Mouse (Mus musculus) neural tube, embryonic 15.5 days (tissue): ENCODE results near the gene Yipf1. TPM values are rescaled to one million over a fixed set of nuclear protein-coding genes. Genes with fewer than 3 reads are reported as not detected.
"Not testable (repeated sequence)": the region's sequence is repeated elsewhere in the genome, so short reads cannot be mapped to it uniquely, and the experiment has no call there.

Experiments
- ATAC-seq: fragments of 200-750 bp; cut with Nextera tagmentation; 2 replicates; pipeline ENCODE4 v1.8.0; 2017; ENCODE audit warnings: mild to moderate bottlenecking, moderate TSS enrichment, moderate library complexity; ENCODE audit not compliant: low FRiP score
- H3K27ac ChIP-seq: fragments of 300-500 bp; sonication (generic); replicated peaks from 2 replicates; pipeline ENCODE4 v1.5.1; 2015; ENCODE audit warnings: mild to moderate bottlenecking, inconsistent platforms
- H3K27me3 ChIP-seq: fragments of 300-500 bp; sonication (generic); replicated peaks from 2 replicates; pipeline ENCODE4 v1.6.1; 2015; ENCODE audit warnings: inconsistent platforms
- H3K36me3 ChIP-seq: fragments of 300-500 bp; sonication (generic); 2 replicates; pipeline ENCODE4 v1.6.1; 2015; ENCODE audit warnings: inconsistent platforms
- H3K4me1 ChIP-seq: fragments of 300-500 bp; sonication (generic); 2 replicates; pipeline ENCODE4 v1.6.1; 2015; ENCODE audit warnings: inconsistent platforms
- H3K4me2 ChIP-seq: fragments of 300-500 bp; sonication (generic); 2 replicates; pipeline ENCODE4 v1.6.1; 2015; ENCODE audit warnings: inconsistent platforms, mild to moderate bottlenecking, moderate library complexity
- H3K4me3 ChIP-seq: fragments of 300-500 bp; sonication (generic); replicated peaks from 2 replicates; pipeline ENCODE4 v1.5.1; 2015; ENCODE audit warnings: mild to moderate bottlenecking, inconsistent platforms
- H3K9ac ChIP-seq: fragments of 300-500 bp; sonication (generic); replicated peaks from 2 replicates; pipeline ENCODE4 v1.6.1; 2015; ENCODE audit warnings: mild to moderate bottlenecking, inconsistent platforms
- H3K9me3 ChIP-seq: fragments of 300-500 bp; sonication (generic); replicated peaks from 2 replicates; pipeline ENCODE4 v1.6.1; 2016; ENCODE audit warnings: inconsistent platforms
- WGBS: fragments of 180-500 bp; shearing (Covaris S2); methylation state at CpG from one replicate; pipeline ENCODE4 v1.1.7; 2015; ENCODE audit warnings: mixed read lengths; 5-methylcytosine and 5-hydroxymethylcytosine counted together
- polyA plus RNA-seq: library from polyadenylated mRNA; unstranded; fragments of >200 nt; fragmentation: Nextera tagmentation; extraction: Ambion mirVana; gene quantifications from 2 replicates; pipeline ENCODE4 v1.2.1, GENCODE M21; 2015

The Yipf1 gene
- polyA plus RNA-seq, 1 experiment from 2014 or later = 73.1 TPM

DNA sequence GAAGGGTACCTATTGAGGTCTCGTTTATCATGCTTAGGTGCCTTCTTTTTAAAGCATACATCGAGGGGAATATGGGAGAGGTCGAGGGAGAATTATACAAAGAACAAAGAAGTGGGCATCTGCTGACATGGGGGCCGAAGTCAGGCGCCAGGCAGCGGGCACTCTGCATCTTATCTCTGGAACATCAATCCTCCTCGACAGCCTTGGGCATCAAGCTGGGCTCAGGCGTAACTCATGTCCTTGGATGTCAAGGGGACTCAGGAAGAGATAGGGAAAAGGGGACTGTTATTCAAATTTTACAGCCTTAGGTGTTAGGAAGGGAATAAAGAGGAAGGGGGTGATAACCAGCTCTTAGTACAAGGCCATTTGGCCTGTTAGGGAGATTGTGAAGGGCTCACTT is 43.0 kb downstream of the Yipf1 start:
- H3K4me3 ChIP-seq = not testable (repeated sequence)

DNA sequence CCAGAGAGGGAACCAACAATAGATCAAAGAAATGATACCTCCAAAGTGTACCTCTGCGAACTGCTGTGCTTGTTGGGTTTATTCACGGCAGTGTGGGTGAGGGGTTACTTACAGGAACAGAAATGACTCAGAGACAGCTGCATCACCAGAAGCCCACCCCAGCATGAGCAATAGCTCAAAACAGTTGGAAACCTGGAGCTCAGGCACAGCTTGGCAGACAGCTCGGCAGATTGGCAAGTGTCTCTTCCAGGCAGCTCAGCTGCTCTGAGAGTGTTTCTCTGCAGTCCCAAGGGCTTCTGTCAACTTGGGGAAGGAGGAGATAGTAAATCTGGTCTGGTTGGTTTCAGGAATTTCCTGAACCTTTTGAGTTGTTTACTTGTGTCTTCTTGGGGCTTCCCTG is 44.3 kb downstream of the Yipf1 start:
- Histone ChIP-seq H3K4me2 (no peak overlapping the region), H3K9ac (no peak overlapping the region), H3K27ac (no peak overlapping the region), H3K4me1 (peaks cover 14% of the 10 kb centered on the region), H3K36me3 (no peaks in the 10 kb centered on the region; the same call in 1 of the 2 replicates), H3K9me3 (no peaks in the 10 kb centered on the region), H3K4me3 (no peak overlapping the region), H3K27me3 (no peaks in the 10 kb centered on the region)
- WGBS = 85% methylated on average over 3 of the region's 3 CpGs
- ATAC-seq = no peak

More for the DNA sequence above, 43.0 kb downstream of the Yipf1 start:
- H3K27ac ChIP-seq, ATAC-seq, H3K4me2 ChIP-seq, H3K9ac ChIP-seq, H3K9me3 ChIP-seq, H3K36me3 ChIP-seq, H3K27me3 ChIP-seq: not testable (repeated sequence)
- WGBS = 39% methylated on average over 8 of the region's 8 CpGs
- peaks cover 14% of the 10 kb centered on the region for H3K4me1 ChIP-seq

DNA sequence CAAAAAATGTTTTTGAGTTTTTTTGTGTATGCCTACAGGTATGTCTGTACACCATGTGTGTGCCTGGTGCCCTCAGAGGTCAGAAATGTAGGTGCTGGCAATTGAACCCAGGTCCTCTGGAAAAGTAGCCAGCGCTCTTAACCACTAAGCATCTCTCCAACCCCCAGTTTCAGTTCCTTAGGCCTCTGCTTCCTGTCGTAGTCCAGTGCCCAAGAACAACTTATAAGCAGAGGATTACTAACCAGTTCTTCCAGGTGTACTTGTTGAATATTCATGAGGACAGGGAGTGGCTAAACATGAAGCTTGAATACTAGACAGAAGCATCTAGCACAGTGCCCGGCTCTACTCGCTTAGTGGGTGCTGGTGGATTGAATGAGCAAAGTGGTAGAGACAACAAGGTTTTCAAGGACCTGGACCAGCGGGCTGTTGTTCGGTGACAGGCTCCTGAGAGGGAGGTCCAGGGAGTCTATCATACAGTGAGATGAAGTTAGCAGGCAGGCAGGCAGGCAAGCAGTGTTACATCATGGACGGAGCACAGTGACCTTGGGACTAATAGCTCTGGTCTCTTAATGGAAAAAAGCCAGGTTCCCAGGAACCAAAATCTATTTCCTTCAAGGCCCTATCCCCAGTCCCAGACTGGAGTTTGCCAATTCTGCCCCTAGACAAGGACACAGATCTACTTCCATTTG is 46.4 kb downstream of the Yipf1 start:
- Histone ChIP-seq H3K36me3 (no peaks in the 10 kb centered on the region; the same call in 1 of the 2 replicates), H3K9me3 (no peaks in the 10 kb centered on the region), H3K4me1 (no peaks in the 10 kb centered on the region), H3K27ac (no peak overlapping the region), H3K4me3 (no peak overlapping the region), H3K4me2 (no peak overlapping the region), H3K27me3 (no peaks in the 10 kb centered on the region), H3K9ac (no peak overlapping the region)
- ATAC-seq = no peak
- WGBS = 87% methylated on average over 7 of the region's 7 CpGs

DNA sequence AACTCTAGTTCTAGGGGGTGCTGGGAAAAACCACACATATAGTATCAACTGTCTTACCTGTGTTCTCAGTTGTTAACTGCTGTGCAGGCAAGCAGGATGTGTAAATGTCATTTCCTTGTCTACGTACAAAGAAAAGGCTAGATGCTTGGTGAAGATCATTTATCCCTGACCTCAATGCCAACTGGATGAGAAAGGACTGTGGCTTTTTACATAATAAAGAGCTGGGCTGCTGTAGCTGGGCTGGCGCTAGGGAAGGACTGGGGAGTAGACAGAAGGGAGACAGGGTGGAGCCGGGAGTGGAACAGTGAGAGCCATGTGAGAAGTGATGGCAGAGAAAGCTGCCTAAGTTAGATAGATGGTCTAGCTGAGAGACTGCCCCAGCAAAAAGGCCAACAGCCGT is 48.6 kb downstream of the Yipf1 start:
- no peak overlapping the region for H3K9ac ChIP-seq
- no peaks in the 10 kb centered on the region for H3K4me1 ChIP-seq
- H3K27me3 ChIP-seq = no peaks in the 10 kb centered on the region
- no peaks in the 10 kb centered on the region for H3K9me3 ChIP-seq
- H3K4me2 ChIP-seq = no peak overlapping the region
- no peaks in the 10 kb centered on the region; the same call in 1 of the 2 replicates for H3K36me3 ChIP-seq
- 37% methylated on average over 4 of the region's 4 CpGs for whole genome bisulfite sequencing
- no peak for ATAC-seq
- H3K27ac ChIP-seq = no peak overlapping the region
- no peak overlapping the region for H3K4me3 ChIP-seq

DNA sequence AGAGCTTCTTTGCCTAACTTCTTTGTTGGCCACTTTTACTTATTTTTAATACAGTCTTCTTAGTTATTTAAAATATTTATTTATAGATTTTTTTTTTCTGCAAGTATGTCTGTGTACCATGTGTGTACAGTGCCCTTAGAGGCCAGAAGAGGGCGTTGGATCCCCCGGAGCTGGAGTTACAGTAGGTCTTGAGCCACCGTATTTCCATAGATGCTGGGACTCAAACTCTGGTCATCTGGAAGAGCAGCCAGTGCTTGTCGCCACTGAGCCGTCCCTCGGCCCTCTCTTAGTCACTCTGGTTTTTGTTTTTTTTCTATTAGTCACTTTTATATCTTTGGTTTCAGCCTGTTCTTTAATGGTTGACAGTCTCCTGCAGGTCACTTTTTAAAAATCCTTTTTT is 49.4 kb downstream of the Yipf1 start:
- no peak overlapping the region for H3K4me3 ChIP-seq
- ATAC-seq = no peak
- 82% methylated on average over 6 of the region's 6 CpGs for WGBS

DNA sequence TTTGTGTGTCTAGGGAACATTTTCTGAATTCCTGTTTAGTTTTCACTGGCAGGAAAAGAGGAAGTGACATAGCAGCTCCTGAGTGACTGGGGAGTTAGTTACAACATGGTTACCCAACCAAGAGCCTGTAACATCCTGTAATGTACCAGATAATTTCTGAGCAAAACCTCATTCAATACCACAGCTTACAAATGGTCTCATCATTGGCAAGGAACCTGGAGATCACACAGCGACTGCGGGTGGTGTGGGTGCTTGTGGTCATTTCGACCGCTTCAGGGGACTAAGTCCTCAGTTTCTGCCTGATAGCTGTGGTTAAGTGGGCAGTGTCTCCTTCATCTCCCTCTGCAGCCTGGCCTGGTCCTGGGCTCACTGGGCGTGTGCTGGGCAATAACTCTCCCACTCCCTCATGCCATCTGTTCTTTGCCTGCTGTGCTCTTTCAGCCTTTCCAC is 50.1 kb downstream of the Yipf1 start:
- Histone ChIP-seq H3K9me3 (no peaks in the 10 kb centered on the region), H3K4me2 (no peak overlapping the region), H3K36me3 (no peaks in the 10 kb centered on the region; the same call in 1 of the 2 replicates), H3K4me1 (peaks cover 7% of the 10 kb centered on the region), H3K9ac (no peak overlapping the region), H3K27me3 (no peaks in the 10 kb centered on the region), H3K27ac (no peak overlapping the region), H3K4me3 (no peak overlapping the region)
- ATAC-seq = no peak
- WGBS = 85% methylated on average over 5 of the region's 5 CpGs

More for the DNA sequence above, 49.4 kb downstream of the Yipf1 start:
- Histone ChIP-seq H3K36me3 (no peaks in the 10 kb centered on the region; the same call in 1 of the 2 replicates), H3K9ac (no peak overlapping the region), H3K9me3 (no peaks in the 10 kb centered on the region), H3K27me3 (no peaks in the 10 kb centered on the region), H3K4me2 (no peak overlapping the region), H3K4me1 (peaks cover 4% of the 10 kb centered on the region), H3K27ac (no peak overlapping the region)

DNA sequence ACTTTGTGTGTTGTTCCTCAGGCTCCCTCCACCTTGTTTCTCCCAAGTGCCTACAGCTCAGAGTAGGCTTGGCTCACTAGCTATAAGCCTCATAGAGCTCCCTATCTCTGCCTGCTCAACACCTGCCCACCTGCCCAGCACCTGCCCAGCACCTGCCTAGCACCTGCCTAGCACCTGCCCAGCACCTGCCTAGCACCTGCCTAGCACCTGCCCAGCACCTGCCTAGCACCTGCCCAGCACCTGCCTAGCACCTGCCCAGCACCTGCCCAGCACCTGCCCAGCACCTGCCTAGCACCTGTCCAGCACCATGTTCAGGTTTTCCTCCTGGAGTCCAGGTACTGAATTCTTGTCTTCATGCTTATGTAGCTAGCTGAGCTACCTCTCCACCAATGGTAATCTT is 52.2 kb downstream of the Yipf1 start:
- not testable (repeated sequence) for ATAC-seq

DNA sequence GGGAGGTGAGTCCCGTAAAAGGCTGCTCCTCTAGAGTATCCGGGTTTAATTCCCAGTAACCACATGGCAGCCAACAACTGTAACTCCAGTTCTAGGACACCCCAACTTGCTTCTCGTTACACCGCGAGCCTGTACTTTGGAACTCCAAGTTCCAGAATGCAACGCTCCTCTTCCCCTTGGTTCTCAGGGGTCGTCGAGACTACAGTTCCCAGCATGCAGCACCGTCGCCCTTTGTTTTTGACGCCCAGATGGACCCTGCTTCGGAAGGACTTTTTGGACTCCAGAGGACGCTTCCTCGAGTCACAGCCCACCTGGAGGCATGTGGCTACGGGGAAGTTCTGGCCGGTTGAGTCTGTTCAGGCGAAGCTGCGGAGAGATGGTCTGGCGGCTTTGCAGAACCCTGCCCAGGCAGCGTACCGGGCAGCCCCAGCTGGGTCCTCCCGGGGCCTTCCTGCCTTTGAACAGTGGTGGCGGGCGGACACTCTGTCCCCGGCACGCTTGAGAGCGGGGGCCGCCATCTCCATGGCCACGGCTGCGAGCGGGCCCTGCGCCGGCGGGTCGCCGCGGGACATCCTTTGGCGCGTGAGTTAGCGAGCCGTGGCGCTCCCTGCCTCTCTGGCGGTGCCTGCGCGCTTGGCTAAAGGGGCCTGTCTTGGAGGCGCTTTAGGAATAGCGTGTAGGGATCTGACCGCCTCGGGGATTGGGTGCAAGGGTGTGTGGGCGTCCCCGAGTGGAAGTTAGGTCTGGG is 53.6 kb downstream of the Yipf1 start, which contains the start of gene Ndc1:
Gene Ndc1 (plus strand): TSS at position 218 of the 748 bp plus-strand sequence.
- peak; percentile 97 for ATAC-seq
- peak within 1 kb of the TSS; percentile 94 for H3K27ac ChIP-seq
- H3K9ac ChIP-seq = peak within 1 kb of the TSS; percentile 77
- peak within 1 kb of the TSS; percentile 86 for H3K4me3 ChIP-seq
- H3K27me3 ChIP-seq = no peaks in the 10 kb centered on the region
- H3K4me1 ChIP-seq = peaks cover 7% of the 10 kb centered on the region
- under 1% methylated on average over 51 of the region's 51 CpGs for WGBS
- H3K36me3 ChIP-seq = 0 out of 2 replicates have a peak, but pooled peaks cover 3% of the 10 kb centered on the region
- peak within 1 kb of the TSS; percentile 77 for H3K4me2 ChIP-seq
- no peaks in the 10 kb centered on the region for H3K9me3 ChIP-seq

More for the DNA sequence above, 52.2 kb downstream of the Yipf1 start:
- H3K4me1 ChIP-seq, H3K27ac ChIP-seq, H3K4me2 ChIP-seq, H3K36me3 ChIP-seq, H3K4me3 ChIP-seq, H3K9ac ChIP-seq, H3K27me3 ChIP-seq, H3K9me3 ChIP-seq: not testable (repeated sequence)

DNA sequence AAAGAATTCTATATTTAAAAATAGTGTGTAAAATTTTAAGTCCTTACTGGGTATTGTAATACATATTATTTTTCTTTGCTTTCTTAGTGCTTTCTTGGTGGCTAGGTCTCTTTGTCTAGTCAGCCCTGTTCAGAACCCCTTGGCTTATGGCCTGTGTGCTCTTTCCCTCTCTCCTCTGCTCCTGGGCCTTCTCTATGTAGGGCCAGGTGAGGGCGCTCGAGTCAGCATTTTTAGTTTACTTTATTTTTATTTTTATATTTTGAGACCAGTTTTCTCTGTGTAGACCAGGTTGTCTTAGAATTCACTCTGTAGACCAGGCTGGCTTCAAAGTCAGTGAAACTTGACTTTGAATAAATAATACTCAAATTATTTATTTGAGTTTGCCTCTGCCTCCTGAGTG is 58.1 kb downstream of the Yipf1 start:
- peaks cover 7% of the 10 kb centered on the region for H3K4me1 ChIP-seq
- no peak overlapping the region for H3K4me2 ChIP-seq
- H3K9ac ChIP-seq = no peak overlapping the region
- no peak for ATAC-seq
- no peaks in the 10 kb centered on the region for H3K27me3 ChIP-seq
- no peak overlapping the region for H3K27ac ChIP-seq
- 93% methylated on average over 2 of the region's 2 CpGs for WGBS
- no peak overlapping the region for H3K4me3 ChIP-seq
- no peaks in the 10 kb centered on the region for H3K9me3 ChIP-seq
- H3K36me3 ChIP-seq = peaks cover 33% of the 10 kb centered on the region

DNA sequence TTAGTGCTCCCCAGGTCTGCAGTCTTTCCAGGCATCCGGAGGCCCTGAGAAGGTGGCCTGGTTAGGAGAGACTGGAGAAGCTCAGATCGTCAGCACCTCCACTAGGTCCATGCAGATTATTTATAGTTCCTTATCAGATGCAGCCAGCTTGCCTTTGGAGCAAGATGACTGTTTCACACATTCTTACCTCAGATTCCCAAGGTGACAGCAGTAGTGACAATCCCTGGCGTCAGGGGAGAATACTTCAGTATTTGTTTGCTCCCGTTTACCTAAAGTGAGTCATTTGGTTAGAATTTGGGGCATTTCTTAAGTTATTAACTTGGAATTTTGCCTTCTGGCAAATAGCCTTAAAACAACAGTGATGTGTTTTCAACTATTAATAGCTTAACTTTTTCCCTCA is 60.5 kb downstream of the Yipf1 start:
- Histone ChIP-seq H3K4me1 (no peaks in the 10 kb centered on the region), H3K27me3 (no peaks in the 10 kb centered on the region), H3K4me2 (no peak overlapping the region), H3K4me3 (no peak overlapping the region), H3K9me3 (no peaks in the 10 kb centered on the region), H3K27ac (no peak overlapping the region), H3K36me3 (peaks cover 33% of the 10 kb centered on the region), H3K9ac (no peak overlapping the region)
- 93% methylated on average over 4 of the region's 4 CpGs for WGBS
- ATAC-seq = no peak

DNA sequence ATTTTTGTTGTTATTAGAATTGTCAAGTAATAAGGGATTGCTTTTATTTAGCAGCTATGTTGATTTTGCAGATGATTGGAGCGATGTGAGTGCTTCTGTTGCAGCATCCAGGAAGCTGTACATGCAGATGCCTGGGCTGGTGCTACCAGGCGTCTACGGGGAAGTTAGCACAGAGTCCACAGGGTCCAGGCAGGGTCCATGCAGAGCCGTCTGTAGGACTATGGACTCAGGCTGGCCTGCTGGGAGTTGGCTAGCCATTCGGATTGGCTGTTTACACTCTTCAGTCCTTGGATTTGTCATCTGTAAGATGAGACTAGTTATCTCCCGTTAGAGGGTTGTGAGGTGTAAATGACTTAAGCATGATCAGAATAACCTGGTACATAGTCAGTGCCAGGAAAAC is 64.8 kb downstream of the Yipf1 start:
- Histone ChIP-seq H3K36me3 (peaks cover 46% of the 10 kb centered on the region), H3K9ac (no peak overlapping the region), H3K4me3 (no peak overlapping the region), H3K27ac (no peak overlapping the region), H3K27me3 (no peaks in the 10 kb centered on the region), H3K4me2 (no peak overlapping the region), H3K4me1 (no peaks in the 10 kb centered on the region), H3K9me3 (no peaks in the 10 kb centered on the region)
- no peak for ATAC-seq
- WGBS = 91% methylated on average over 6 of the region's 6 CpGs

DNA sequence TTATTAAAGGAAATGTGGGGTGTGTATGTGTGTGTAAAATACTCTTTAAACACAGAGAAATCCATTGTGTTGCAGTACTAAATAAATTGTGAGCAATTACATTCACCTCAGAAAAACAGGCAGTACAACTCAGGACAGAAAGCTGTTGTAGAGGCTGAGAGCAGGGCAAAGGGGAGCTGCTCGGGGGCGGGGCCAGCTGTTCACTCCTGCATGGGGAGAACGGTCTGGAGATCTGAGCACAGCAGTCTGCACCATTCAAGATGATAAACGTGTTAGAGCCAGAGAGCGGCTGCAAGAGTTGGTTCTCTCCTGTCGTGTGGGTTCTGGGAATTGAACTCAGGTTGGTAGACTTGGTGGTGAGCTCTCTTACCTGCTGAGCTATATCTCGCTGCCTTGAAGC is 66.7 kb downstream of the Yipf1 start:
- 84% methylated on average over 7 of the region's 7 CpGs for WGBS
- Histone ChIP-seq H3K36me3 (peaks cover 40% of the 10 kb centered on the region), H3K9ac (no peak overlapping the region)

More for the DNA sequence above, 66.7 kb downstream of the Yipf1 start:
- no peaks in the 10 kb centered on the region for H3K9me3 ChIP-seq
- no peak overlapping the region for H3K4me3 ChIP-seq
- no peaks in the 10 kb centered on the region for H3K4me1 ChIP-seq
- ATAC-seq = no peak
- H3K27ac ChIP-seq = no peak overlapping the region
- no peak overlapping the region for H3K4me2 ChIP-seq
- no peaks in the 10 kb centered on the region for H3K27me3 ChIP-seq
